Mouse (Mus musculus) kidney, embryonic 14.5 days (tissue): Measurements from ENCODE around the gene Rnase2b. TPM values are rescaled to one million over a fixed set of nuclear protein-coding genes. Genes with fewer than 3 reads are reported as not detected.
"Not testable (repeated sequence)": the region's sequence is repeated elsewhere in the genome, so short reads cannot be mapped to it uniquely, and the experiment has no call there.

Experiments
- ATAC-seq: fragments of 200-750 bp; cut with Nextera tagmentation; 2 replicates; pipeline ENCODE4 v1.8.0; 2017; ENCODE audit warnings: moderate number of reproducible peaks, mild to moderate bottlenecking, moderate TSS enrichment, moderate library complexity; ENCODE audit not compliant: low FRiP score, low TSS enrichment
- H3K27ac ChIP-seq: fragments of 300-500 bp; sonication (generic); 2 replicates; pipeline ENCODE4 v1.5.1; 2014; ENCODE audit warnings: low read depth, mild to moderate bottlenecking, low read length, moderate library complexity, mixed read lengths
- H3K27me3 ChIP-seq: fragments of 300-500 bp; sonication (generic); 2 replicates; pipeline ENCODE4 v1.6.1; 2014; ENCODE audit warnings: mild to moderate bottlenecking, low read length; ENCODE audit not compliant: control insufficient read depth, insufficient read depth
- H3K36me3 ChIP-seq: fragments of 300-500 bp; sonication (generic); 2 replicates; pipeline ENCODE4 v1.6.1; 2014; ENCODE audit warnings: low read length, mixed read lengths; ENCODE audit not compliant: control insufficient read depth, insufficient read depth
- H3K4me1 ChIP-seq: fragments of 300-500 bp; sonication (generic); 2 replicates; pipeline ENCODE4 v1.6.1; 2014; ENCODE audit warnings: low read length, mixed read lengths; ENCODE audit not compliant: control insufficient read depth, insufficient read depth
- H3K4me2 ChIP-seq: fragments of 300-500 bp; sonication (generic); replicated peaks from 2 replicates; pipeline ENCODE4 v1.6.1; 2014; ENCODE audit warnings: low read depth, mild to moderate bottlenecking, low read length
- H3K4me3 ChIP-seq: fragments of 300-500 bp; sonication (generic); 2 replicates; pipeline ENCODE4 v1.5.1; 2014; ENCODE audit warnings: mild to moderate bottlenecking, low read length
- H3K9ac ChIP-seq: fragments of 300-500 bp; sonication (generic); 2 replicates; pipeline ENCODE4 v1.6.1; 2014; ENCODE audit warnings: low read depth, mild to moderate bottlenecking, low read length, moderate library complexity
- H3K9me3 ChIP-seq: fragments of 300-500 bp; sonication (generic); 2 replicates; pipeline ENCODE4 v1.6.1; 2016; ENCODE audit warnings: low read length; ENCODE audit not compliant: control insufficient read depth
- WGBS: fragments of 180-500 bp; shearing (Covaris S2); extraction: QIAGEN DNeasy Blood & Tissue Kit; methylation state at CpG from one replicate; pipeline ENCODE4 v1.1.7; 2014; 5-methylcytosine and 5-hydroxymethylcytosine counted together
- polyA plus RNA-seq: library from polyadenylated mRNA; unstranded; fragments of >200 nt; fragmentation: Nextera tagmentation; extraction: Ambion mirVana; gene quantifications from 2 replicates; pipeline ENCODE4 v1.2.1, GENCODE M21; 2014

The Rnase2b gene
- polyA plus RNA-seq, 1 experiment from 2014 or later: not detected

DNA sequence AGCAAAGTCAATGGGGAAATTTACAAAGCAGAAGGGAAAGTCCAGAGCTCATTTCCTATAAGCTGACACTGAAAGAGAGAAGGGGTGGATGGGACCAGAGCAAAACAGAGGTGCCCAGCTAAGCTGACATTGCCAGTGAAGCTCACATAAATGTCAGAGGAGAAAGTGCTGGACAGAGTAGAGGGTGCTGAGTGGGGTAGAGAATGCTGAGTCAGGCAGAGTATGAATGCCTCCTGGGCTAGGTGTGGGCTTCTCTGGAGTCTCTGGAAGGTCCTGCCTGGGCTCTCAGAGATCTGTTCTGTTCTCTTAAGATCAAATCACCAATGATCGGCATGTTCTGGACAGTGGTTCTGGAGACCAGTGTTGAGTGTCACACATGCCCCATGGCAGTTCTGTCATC lies 3.4 kb downstream of the Rnase2b start:
- H3K4me2 ChIP-seq: no peak overlapping the region
- H3K27me3 ChIP-seq: no peaks in the 10 kb centered on the region
- no peaks in the 10 kb centered on the region for H3K36me3 ChIP-seq
- H3K27ac ChIP-seq: no peak overlapping the region
- no peak for ATAC-seq
- H3K4me1 ChIP-seq: no peaks in the 10 kb centered on the region
- 100% methylated on average over 1 of the region's 1 CpGs for WGBS
- H3K9me3 ChIP-seq: peaks cover 5% of the 10 kb centered on the region; the same call in 1 of the 2 replicates
- no peak overlapping the region for H3K9ac ChIP-seq
- no peak overlapping the region for H3K4me3 ChIP-seq

- H3K4me1 ChIP-seq: no peaks in the 10 kb centered on the region
- H3K27me3 ChIP-seq: no peaks in the 10 kb centered on the region
- no peak overlapping the region for H3K4me3 ChIP-seq
- H3K9me3 ChIP-seq: peaks cover 5% of the 10 kb centered on the region; the same call in 1 of the 2 replicates
- no peak for ATAC-seq
- H3K36me3 ChIP-seq: no peaks in the 10 kb centered on the region
- no peak overlapping the region for H3K27ac ChIP-seq
- no peak overlapping the region for H3K9ac ChIP-seq
- no peak overlapping the region for H3K4me2 ChIP-seq
Measured at GRCm38 (mm10) chr14:51166068-51166467, 4.0 kb downstream of the Rnase2b start.

- not testable (repeated sequence) for H3K27ac ChIP-seq, H3K4me2 ChIP-seq, H3K27me3 ChIP-seq, H3K36me3 ChIP-seq, H3K4me1 ChIP-seq, H3K9ac ChIP-seq, H3K4me3 ChIP-seq, H3K9me3 ChIP-seq
- ATAC-seq: peak; percentile 22; the same call in 1 of the 2 replicates
- WGBS: 36% methylated on average over 9 of the region's 9 CpGs
Measured at GRCm38 (mm10) chr14:51172095-51172865, 10.2 kb downstream of the Rnase2b start.

- ATAC-seq, H3K9ac ChIP-seq, H3K4me3 ChIP-seq, H3K9me3 ChIP-seq, H3K36me3 ChIP-seq, H3K4me2 ChIP-seq, H3K27ac ChIP-seq, H3K27me3 ChIP-seq, H3K4me1 ChIP-seq: not testable (repeated sequence)
- 64% methylated on average over 4 of the region's 4 CpGs for WGBS
Measured at GRCm38 (mm10) chr14:51172947-51173346, 10.9 kb downstream of the Rnase2b start.

DNA sequence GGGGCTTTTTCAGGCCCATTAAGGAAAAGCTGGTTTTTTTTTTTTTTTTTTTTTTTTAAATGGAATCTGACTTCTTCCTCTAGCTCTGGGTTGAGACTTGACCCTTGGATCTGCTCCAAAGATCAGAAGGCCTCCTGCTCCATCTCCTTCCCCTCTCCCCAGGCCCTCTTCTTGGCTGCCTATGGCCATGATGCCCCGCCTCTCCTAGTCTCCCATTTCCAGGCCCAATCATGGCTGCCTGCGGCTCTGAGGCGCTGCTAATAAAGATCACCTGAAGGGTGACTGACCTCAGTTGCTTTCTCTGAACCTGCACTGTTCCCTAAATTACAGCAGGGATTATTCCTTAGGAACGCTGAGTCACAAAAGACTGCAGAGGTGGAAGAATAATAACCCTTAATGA lies 11.8 kb downstream of the Rnase2b start:
- H3K4me1 ChIP-seq: no peaks in the 10 kb centered on the region
- H3K4me2 ChIP-seq: no peak overlapping the region
- no peaks in the 10 kb centered on the region for H3K36me3 ChIP-seq
- H3K4me3 ChIP-seq: no peak overlapping the region
- H3K27me3 ChIP-seq: no peaks in the 10 kb centered on the region
- H3K9ac ChIP-seq: no peak overlapping the region
- H3K9me3 ChIP-seq: no peaks in the 10 kb centered on the region
- no peak overlapping the region for H3K27ac ChIP-seq
- 48% methylated on average over 4 of the region's 4 CpGs for WGBS
- ATAC-seq: peak; percentile 79

- ATAC-seq, H3K9ac ChIP-seq: not testable (repeated sequence)
Measured at GRCm38 (mm10) chr14:51181051-51181450, 19.0 kb downstream of the Rnase2b start.

DNA sequence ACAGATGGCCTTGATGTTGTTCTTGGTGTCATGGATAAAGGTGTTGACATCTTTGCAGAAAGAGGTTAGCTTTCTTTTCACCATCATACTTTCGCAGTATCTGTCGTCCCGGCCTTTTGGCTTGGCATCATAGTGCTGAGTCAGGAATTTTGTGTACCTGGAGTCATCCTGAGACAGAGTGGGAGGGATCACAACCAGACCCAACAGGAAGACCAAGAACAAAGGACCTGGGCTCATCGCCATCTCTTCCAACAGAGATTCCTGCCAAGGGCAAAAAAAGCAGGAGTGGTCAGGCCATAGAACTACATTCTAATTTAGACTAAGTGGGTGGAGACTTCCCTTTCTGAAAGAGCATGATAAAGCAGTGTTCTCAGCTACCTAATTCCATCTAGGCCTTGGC lies 33.6 kb downstream of the Rnase2b start:
- Histone ChIP-seq H3K4me3 (no peak overlapping the region), H3K36me3 (no peaks in the 10 kb centered on the region), H3K4me1 (no peaks in the 10 kb centered on the region), H3K27ac (no peak overlapping the region), H3K27me3 (no peaks in the 10 kb centered on the region), H3K9me3 (no peaks in the 10 kb centered on the region), H3K9ac (no peak overlapping the region), H3K4me2 (no peak overlapping the region)
- WGBS: 94% methylated on average over 4 of the region's 4 CpGs
- ATAC-seq: no peak

More at GRCm38 (mm10) chr14:51181051-51181450, 19.0 kb downstream of the Rnase2b start:
- not testable (repeated sequence) for H3K9me3 ChIP-seq, H3K4me3 ChIP-seq, H3K27me3 ChIP-seq, H3K27ac ChIP-seq, H3K36me3 ChIP-seq, H3K4me2 ChIP-seq, H3K4me1 ChIP-seq
- 79% methylated on average over 2 of the region's 2 CpGs for WGBS

DNA sequence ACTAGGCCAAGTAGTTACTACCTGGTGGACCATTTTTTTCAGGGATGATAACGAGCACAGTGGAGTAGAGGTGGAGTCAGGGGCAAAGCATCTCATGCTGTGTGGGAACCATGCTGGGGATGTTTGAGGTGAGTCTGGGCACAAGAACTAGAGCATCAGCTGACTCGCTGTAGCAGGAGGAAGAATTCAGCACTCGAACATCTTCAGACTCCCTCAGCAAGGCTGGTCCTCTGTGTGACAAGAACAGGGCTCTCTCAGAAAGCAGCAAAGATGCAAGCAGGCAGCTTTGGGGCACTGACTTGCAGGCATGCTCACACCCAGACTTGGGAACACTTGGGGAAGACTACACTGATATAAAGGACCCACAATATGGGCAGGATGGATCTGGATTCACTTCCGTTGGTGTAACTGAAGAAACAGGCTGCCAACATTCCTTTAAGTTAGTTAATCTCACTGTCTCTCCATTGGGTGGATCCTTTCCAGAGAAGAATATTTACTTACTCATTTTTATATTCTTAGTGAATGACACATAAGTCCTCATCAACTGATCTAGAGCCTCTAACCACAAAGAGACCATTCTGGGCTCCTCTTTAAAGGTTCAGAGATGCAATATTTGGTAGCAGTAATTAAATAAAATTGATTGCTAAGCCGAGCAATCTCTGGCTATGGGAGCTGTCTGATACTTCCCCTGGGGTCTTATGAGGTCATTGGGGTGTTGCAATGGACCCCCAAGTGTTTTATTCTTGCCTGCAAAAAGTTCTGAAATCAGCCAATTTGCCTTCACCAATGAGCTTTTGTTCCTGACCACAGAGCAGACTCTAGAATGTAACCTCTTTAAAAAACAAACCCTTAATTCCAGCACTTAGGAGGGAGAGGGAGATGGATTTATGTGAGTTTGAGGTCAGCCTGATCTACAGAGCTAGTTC lies 37.3 kb downstream of the Rnase2b start, which contains the start of gene Ang2:
Gene Ang2, minus strand, starts transcription at position 51 of the 926 bp plus-strand sequence.
- 76% methylated on average over 5 of the region's 5 CpGs for WGBS
- ATAC-seq: no peak
- no peak within 1 kb of the TSS for H3K27ac ChIP-seq
- H3K27me3 ChIP-seq: no peaks in the 10 kb centered on the region
- H3K4me1 ChIP-seq: no peaks in the 10 kb centered on the region
- no peaks in the 10 kb centered on the region for H3K36me3 ChIP-seq
- H3K4me3 ChIP-seq: no peak within 1 kb of the TSS
- no peak within 1 kb of the TSS for H3K4me2 ChIP-seq
- no peak within 1 kb of the TSS for H3K9ac ChIP-seq
- no peaks in the 10 kb centered on the region for H3K9me3 ChIP-seq

DNA sequence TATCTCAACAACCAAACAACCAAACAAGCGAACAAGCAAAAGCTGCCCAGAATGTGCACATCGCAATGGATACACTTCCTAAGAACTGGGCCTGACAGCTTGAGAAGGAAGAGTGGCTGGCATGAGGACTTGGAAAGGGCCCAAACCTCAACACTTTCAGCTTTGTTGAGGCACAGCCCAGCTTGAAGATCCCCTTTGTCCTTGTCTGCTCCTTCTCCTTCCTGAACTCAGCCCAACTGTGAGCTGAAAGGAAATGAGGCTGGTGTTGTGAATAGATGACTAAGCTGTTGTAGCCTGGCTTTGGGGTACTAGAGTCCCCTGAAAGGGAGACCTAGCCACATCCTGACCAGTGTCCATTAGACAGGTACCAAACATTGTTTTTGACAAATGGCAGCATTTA lies 38.0 kb downstream of the Rnase2b start:
- no peak overlapping the region for H3K4me2 ChIP-seq
- no peaks in the 10 kb centered on the region for H3K36me3 ChIP-seq
- H3K27ac ChIP-seq: no peak overlapping the region
- H3K4me1 ChIP-seq: no peaks in the 10 kb centered on the region
- no peak for ATAC-seq
- no peak overlapping the region for H3K4me3 ChIP-seq
- H3K9ac ChIP-seq: no peak overlapping the region
- H3K9me3 ChIP-seq: no peaks in the 10 kb centered on the region
- 98% methylated on average over 2 of the region's 2 CpGs for WGBS
- H3K27me3 ChIP-seq: no peaks in the 10 kb centered on the region
